Mouse (Mus musculus) testis, adult 2 months (tissue): ENCODE measurements around the gene Adam6b.

Experiments used
- CTCF ChIP-seq: fragments of 200-500 bp; IDR thresholded peaks from 2 replicates; pipeline ENCODE4 v1.5.1; 2012; ENCODE audit warnings: low read depth, mild to moderate bottlenecking, inconsistent platforms, low read length, moderate library complexity; ENCODE audit not compliant: control insufficient read depth, insufficient read depth, insufficient replicate concordance
- POLR2A ChIP-seq: fragments of 200-500 bp; IDR thresholded peaks from 2 replicates; pipeline ENCODE4 v1.6.1; 2012; ENCODE audit warnings: low read depth, mild to moderate bottlenecking, inconsistent platforms, low read length, moderate library complexity; ENCODE audit not compliant: control insufficient read depth

DNA sequence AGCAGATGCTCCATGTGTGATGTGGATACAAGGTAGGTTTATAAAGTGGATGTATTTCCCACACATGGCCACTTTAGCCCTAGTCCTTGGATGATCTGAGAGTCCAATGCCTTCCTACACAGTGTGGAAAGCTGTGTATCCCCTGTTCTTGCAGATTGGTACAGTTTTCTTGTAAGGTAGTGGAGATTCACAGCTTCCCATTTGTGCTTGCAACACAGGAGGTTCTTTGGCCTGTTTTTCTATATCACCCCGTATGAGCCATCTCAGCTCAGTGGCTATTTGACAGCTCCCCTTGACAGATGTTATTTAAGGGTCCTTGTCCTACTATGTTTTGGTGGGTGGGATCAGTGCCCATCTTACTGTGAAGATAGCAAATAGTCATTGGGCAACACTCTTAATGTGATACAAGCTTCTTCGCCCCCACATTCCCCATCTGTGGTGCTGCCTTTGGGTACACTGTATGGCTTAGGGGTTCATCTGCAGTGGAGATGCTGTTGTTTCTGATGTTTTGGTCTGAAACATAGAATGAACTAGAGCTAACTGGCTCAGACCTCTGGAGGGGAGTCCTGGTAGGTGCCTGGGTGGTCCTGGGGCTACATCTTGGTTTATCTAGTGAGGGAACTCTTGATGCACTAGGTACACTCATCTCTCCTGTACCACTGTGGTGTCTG lies 5.7 kb upstream of the Adam6b start:
- TF ChIP-seq CTCF: no peak
- no peak for TF ChIP-seq POLR2A
